37 mouse cellular contexts compared by ENCODE assay signal in genomic region chr16:30295106-30295505, GRCm38 (mm10). TPM values are rescaled to one million over a fixed set of nuclear protein-coding genes. Genes with fewer than 3 reads are reported as not detected.
"Had no signal": no experiment of that assay in that cellular context is flagged by ENCODE, and none has a peak within 500 bp of the region (broad histone marks: within the 10 kb centered on the region; RNA-seq: fewer than 3 reads in every experiment).

No protein-coding gene starts in this region.

- DNase-seq: cerebellum, adult 18-20 months; cerebellum, adult 2 months; cerebellum, adult 8-10 months; cerebellum, adult 9-10 months; cerebellum, adult 9-11 months; cerebellum, postnatal 10 days; cerebellum, postnatal 14 days; cerebellum, postnatal 25 days; cerebellum, postnatal 36 days; embryo, embryonic 11 days; forebrain, postnatal 0 days; gastrocnemius, adult 2 months; gastrocnemius, postnatal 10 days; gastrocnemius, postnatal 14 days; gastrocnemius, postnatal 25 days; gastrocnemius, postnatal 36 days; heart, adult 2 months had no signal

- H3K36me3 ChIP-seq: embryonic facial prominence, embryonic 10.5 days; embryonic facial prominence, embryonic 12.5 days; embryonic facial prominence, embryonic 13.5 days; embryonic facial prominence, embryonic 15.5 days; forebrain, embryonic 10.5 days; forebrain, embryonic 12.5 days; forebrain, embryonic 15.5 days had no signal

- H3K9me3 ChIP-seq: embryonic facial prominence, embryonic 10.5 days; embryonic facial prominence, embryonic 12.5 days; embryonic facial prominence, embryonic 13.5 days; embryonic facial prominence, embryonic 15.5 days; forebrain, embryonic 10.5 days; forebrain, embryonic 12.5 days; forebrain, embryonic 13.5 days; forebrain, embryonic 15.5 days had no signal

- ATAC-seq: forebrain, embryonic 13.5 days; forebrain, embryonic 14.5 days; forebrain, embryonic 15.5 days; forebrain, embryonic 16.5 days; forebrain, postnatal 0 days had no signal

- H3K27ac ChIP-seq: embryonic facial prominence, embryonic 10.5 days; embryonic facial prominence, embryonic 12.5 days; embryonic facial prominence, embryonic 13.5 days; embryonic facial prominence, embryonic 15.5 days; forebrain, embryonic 10.5 days; forebrain, embryonic 12.5 days; forebrain, embryonic 13.5 days; forebrain, embryonic 15.5 days; gastrocnemius, adult 2 months; heart, adult 2 months had no signal

- H3K4me1 ChIP-seq: embryonic facial prominence, embryonic 10.5 days; embryonic facial prominence, embryonic 12.5 days; embryonic facial prominence, embryonic 15.5 days; forebrain, embryonic 12.5 days; forebrain, embryonic 13.5 days; forebrain, embryonic 15.5 days had no signal

- H3K4me3 ChIP-seq: embryonic facial prominence, embryonic 10.5 days; embryonic facial prominence, embryonic 12.5 days; embryonic facial prominence, embryonic 13.5 days; embryonic facial prominence, embryonic 15.5 days; erythroblast, embryonic 14.5 days; forebrain, embryonic 10.5 days; forebrain, embryonic 12.5 days; forebrain, embryonic 13.5 days; forebrain, embryonic 15.5 days; gastrocnemius, adult 2 months; heart, adult 2 months had no signal

- H3K27me3 ChIP-seq: embryonic facial prominence, embryonic 12.5 days; embryonic facial prominence, embryonic 13.5 days; embryonic facial prominence, embryonic 15.5 days; forebrain, embryonic 12.5 days; forebrain, embryonic 13.5 days; forebrain, embryonic 15.5 days had no signal

RNA-seq across cellular contexts. Expression of gene Lrrc15, which starts 12.1 kb away (rescaled TPM):
- total RNA-seq: granulocyte monocyte progenitor cell, adult 5-6 weeks had no signal
- polyA plus RNA-seq: cerebellum, adult 2 months; cortical plate, adult 2 months; erythroblast, embryonic 14.5 days; frontal cortex, adult 2 months had no signal

RNA-seq across cellular contexts. Expression of gene Gp5, which starts 15.5 kb away (rescaled TPM):
- total RNA-seq: gastrocnemius, adult 18-20 months; gastrocnemius, adult 2 months; gastrocnemius, adult 8-10 months; gastrocnemius, postnatal 36 days had no signal

RNA-seq across cellular contexts. Expression of gene Cpn2, which starts 27.8 kb away (rescaled TPM):
- total RNA-seq: forebrain, postnatal 0 days; gastrocnemius, adult 2 months; gastrocnemius, postnatal 14 days; gastrocnemius, postnatal 25 days; gastrocnemius, postnatal 36 days; granulocyte monocyte progenitor cell, adult 5-6 weeks had no signal
- polyA plus RNA-seq: cerebellum, adult 2 months; cortical plate, adult 2 months; embryonic facial prominence, embryonic 10.5 days; embryonic facial prominence, embryonic 11.5 days; embryonic facial prominence, embryonic 12.5 days; embryonic facial prominence, embryonic 13.5 days; embryonic facial prominence, embryonic 14.5 days; embryonic facial prominence, embryonic 15.5 days; forebrain, embryonic 10.5 days; forebrain, embryonic 11.5 days; forebrain, embryonic 12.5 days; forebrain, embryonic 13.5 days; forebrain, embryonic 14.5 days; forebrain, embryonic 15.5 days; forebrain, embryonic 16.5 days; forebrain, postnatal 0 days; frontal cortex, adult 2 months; gonadal fat pad, adult 2 months had no signal
